Mouse (Mus musculus) layer of hippocampus, postnatal 10 days (tissue): ENCODE results near the gene Inpp5f. TPM values are rescaled to one million over a fixed set of nuclear protein-coding genes. Genes with fewer than 3 reads are reported as not detected.
"Not testable (repeated sequence)": the region's sequence is repeated elsewhere in the genome, so short reads cannot be mapped to it uniquely, and the experiment has no call there.

Source experiments
- DNase-seq, 2 experiments: peaks; one replicate each; pipeline ENCODE4 v3.0.0; 2021; ENCODE audit warnings: low spot score in 2 of 2
- total RNA-seq, 2 experiments: library from RNA; stranded (reverse); gene quantifications; 2 replicates each; pipeline ENCODE4 v1.2.3; 2021

Gene Inpp5f
- total RNA-seq, 2 experiments from 2014 or later = 382 to 384 TPM

GRCm38 (mm10) chr7:128592118-128592935 lies 18.8 kb upstream of the Inpp5f start:
- DNase-seq = peak; percentile 61 to 66

GRCm38 (mm10) chr7:128592936-128593241 lies 18.2 kb upstream of the Inpp5f start:
- DNase-seq = peak in 1 of 2 experiments; percentile 30

- no peak for DNase-seq
Measured at GRCm38 (mm10) chr7:128596274-128596673, 14.9 kb upstream of the Inpp5f start.

GRCm38 (mm10) chr7:128599072-128599471 lies 12.1 kb upstream of the Inpp5f start:
- no peak for DNase-seq

GRCm38 (mm10) chr7:128601826-128602225 lies 9.3 kb upstream of the Inpp5f start:
- DNase-seq = no peak

- not testable (repeated sequence) for DNase-seq
Measured at GRCm38 (mm10) chr7:128609936-128610335, 1.2 kb upstream of the Inpp5f start.

GRCm38 (mm10) chr7:128610490-128610889 lies 638 bp upstream of the Inpp5f start:
- DNase-seq = no peak

GRCm38 (mm10) chr7:128611799-128612411 lies 777 bp downstream of the Inpp5f start:
- no peak for DNase-seq

- no peak for DNase-seq
Measured at GRCm38 (mm10) chr7:128612521-128613181, 1.5 kb downstream of the Inpp5f start.

- no peak for DNase-seq
Measured at GRCm38 (mm10) chr7:128613578-128613977, 2.5 kb downstream of the Inpp5f start.

- DNase-seq = no peak
Measured at GRCm38 (mm10) chr7:128617587-128617986, 6.5 kb downstream of the Inpp5f start.

- DNase-seq = no peak
Measured at GRCm38 (mm10) chr7:128620178-128620577, 9.1 kb downstream of the Inpp5f start.

- no peak for DNase-seq
Measured at GRCm38 (mm10) chr7:128622266-128622961, 11.3 kb downstream of the Inpp5f start.

- no peak for DNase-seq
Measured at GRCm38 (mm10) chr7:128622994-128623393, 11.9 kb downstream of the Inpp5f start.

- no peak for DNase-seq
Measured at GRCm38 (mm10) chr7:128625382-128625781, 14.3 kb downstream of the Inpp5f start.

- no peak for DNase-seq
Measured at GRCm38 (mm10) chr7:128626601-128627000, 15.5 kb downstream of the Inpp5f start.

GRCm38 (mm10) chr7:128627251-128627650 lies 16.1 kb downstream of the Inpp5f start:
- no peak for DNase-seq

- DNase-seq = no peak
Measured at GRCm38 (mm10) chr7:128627723-128628122, 16.6 kb downstream of the Inpp5f start.

- DNase-seq = no peak
Measured at GRCm38 (mm10) chr7:128633156-128633555, 22.0 kb downstream of the Inpp5f start.

GRCm38 (mm10) chr7:128639925-128640485 lies 28.9 kb downstream of the Inpp5f start:
- DNase-seq = no peak

GRCm38 (mm10) chr7:128641571-128641970 lies 30.4 kb downstream of the Inpp5f start:
- DNase-seq = no peak
